Mouse (Mus musculus) CD8-positive naive resting alpha-beta T cell, adult 2 months (primary cell): ENCODE data around the gene Cd2bp2.
A peak's percentile ranks its signal among the peaks of the same experiment; 100 is the strongest.

Experiments
- DNase-seq, 2 experiments: peaks; one replicate each; pipeline ENCODE4 v3.0.0; 2022; ENCODE audit warnings: low read depth in 2 of 2, low spot score in 2 of 2

Gene Cd2bp2

DNA sequence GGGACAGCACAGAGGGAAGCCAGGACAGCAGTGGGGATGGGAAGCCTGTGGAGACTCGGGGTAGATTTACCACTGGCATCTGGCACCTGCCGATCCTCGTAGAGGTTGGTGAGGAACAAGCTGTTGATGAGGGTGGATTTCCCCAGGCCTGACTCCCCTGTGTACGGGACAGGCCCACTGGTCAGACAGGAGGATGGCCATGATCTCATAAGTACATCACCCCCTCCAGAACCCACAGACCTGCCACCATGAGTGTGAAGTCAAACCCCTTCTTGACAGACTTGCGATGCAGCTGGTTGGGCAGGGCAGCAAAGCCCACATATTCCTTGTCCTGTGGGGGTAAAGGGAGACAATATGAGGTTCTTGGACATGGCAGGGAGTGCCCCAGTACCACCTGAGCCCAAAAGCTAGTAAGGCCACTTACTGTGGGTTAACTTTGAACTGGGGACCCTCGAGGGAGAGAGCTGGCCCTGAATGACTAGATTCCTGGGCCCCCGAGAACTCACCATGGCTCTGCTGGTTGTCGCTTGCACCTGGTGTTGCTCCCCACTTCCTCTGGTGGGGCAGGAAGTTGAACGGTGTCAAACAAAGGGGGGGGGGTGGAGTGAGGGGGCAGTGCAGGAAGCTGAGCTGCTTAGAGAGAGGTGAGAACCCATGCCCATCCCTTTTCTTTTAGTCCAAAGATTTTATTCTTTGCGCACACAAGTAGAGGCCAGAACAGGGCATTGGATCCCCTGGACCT lies 22.2 kb upstream of the Cd2bp2 start:
- peak; percentile 43 to 56 for DNase-seq

DNA sequence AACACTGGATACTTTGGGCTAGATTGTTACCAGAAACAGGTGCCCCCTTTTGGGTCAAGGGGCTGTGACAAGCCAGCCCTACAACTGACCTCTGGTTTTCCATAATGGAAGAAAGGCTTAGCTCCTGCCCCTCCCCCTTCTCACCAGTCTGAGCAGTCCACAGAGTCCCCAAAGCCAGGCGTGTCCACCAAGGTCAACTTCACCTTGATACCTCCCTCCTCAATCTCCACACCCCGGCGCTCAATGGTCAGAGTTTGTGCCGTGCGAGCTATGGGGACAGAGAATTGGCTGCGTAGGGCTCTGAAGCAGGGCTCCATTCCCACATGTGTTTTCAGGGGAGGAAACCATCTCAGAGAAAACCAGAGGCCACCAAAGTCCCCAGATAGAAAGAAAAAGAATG lies 21.6 kb upstream of the Cd2bp2 start:
- DNase-seq, result no peak

DNA sequence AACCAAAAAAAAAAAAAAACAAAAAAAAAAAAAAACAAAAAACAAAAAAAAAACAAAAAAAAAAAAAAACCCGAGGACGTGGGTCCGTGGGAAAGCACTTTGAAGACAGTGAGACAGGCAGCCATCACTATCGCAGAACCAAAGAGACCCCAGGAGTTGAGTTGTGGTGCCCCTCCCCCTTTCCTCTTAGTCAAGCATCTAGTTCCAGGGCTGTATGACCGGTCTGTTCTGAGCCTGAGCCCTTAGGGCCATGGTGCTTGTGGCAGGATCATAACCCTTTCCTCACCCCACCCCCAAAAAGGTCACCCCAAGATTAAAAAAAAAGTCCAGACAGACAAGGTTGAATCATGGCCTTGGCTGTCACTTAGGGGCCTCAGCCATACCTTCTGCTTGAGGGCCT lies 20.5 kb upstream of the Cd2bp2 start:
- DNase-seq, result no peak

DNA sequence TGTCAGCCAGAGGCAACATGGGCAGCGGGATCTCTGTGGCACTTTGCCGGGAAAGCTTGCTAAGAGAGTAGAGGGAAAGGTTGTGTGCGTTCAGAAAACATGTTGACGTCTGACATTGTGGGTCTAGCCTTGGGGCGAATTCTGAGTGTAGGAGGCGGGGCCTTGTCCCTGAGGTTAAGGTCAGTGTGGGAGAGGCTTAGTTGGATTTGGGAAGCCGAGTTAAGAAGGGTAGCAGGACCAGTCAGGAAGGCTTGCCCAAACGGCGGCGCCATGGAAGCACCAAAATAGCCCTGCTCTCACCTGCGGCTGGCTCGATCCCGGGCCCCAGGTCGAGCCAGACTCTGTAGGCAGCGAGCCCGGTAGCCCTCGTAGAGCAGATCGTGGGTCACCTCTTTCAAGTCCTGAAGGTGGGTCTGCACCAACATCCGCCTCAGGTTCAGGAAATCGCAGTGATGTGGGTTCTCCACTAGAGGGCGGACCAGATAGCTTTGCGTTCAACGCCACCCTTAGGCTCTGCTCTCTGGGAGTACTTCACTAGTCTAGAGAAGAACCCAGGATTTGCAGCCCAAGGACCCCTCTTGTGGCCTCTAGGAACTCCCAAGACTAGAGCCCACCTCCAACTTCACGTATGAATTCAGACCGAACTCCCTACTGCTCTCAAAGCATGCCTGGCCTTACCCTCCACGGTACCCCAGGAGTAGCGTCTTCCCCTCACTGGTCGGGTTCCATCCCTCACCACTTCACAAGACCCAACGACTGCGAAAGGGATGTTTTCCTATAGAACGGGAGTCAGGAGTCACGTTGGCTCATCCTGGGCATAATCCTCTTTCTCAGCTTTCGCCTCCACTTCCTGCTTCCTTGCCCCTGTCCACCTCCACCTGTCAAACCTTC lies 19.4 kb upstream of the Cd2bp2 start:
- DNase-seq, result peak; percentile 65 to 79

- DNase-seq, result no peak
These were observed 18.7 kb upstream of the Cd2bp2 start for GRCm38 (mm10) chr7:127214521-127214920.

DNA sequence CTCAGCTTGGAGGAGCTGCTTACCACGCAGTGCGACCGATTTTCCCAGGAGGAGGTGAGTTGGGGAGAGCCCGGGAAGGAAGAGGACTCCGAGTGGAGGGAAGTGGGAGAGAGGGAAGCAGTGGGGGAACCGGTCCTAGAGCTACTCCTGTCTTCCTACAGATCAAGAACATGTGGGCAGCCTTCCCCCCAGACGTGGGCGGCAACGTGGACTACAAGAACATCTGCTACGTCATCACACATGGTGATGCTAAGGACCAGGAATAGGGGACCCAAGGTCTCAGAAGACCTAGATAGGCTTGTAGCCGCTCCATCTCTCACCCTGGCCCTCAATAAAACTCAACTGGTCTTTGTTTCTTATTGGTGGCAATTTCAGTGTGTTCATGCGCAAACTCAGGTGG lies 18.1 kb upstream of the Cd2bp2 start:
- no peak for DNase-seq

DNA sequence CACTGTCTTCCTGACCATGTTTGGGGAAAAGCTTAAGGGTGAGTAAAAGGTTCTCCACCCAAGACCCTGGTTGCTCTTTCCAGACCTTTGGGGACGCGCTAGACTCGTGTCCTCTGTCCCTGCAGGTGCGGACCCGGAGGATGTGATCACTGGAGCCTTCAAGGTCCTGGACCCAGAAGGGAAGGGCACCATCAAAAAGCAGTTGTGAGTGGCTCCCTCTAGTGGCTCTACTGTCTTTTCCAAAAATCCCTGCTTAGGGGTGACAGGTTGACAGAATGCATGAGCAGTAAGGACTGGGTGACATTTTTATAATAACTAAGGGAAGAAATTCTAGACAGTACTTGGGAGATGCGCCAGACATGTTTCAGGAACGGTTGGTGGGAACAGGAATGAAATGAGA lies 17.6 kb upstream of the Cd2bp2 start:
- peak in 1 of 2 experiments; percentile 48 for DNase-seq

DNA sequence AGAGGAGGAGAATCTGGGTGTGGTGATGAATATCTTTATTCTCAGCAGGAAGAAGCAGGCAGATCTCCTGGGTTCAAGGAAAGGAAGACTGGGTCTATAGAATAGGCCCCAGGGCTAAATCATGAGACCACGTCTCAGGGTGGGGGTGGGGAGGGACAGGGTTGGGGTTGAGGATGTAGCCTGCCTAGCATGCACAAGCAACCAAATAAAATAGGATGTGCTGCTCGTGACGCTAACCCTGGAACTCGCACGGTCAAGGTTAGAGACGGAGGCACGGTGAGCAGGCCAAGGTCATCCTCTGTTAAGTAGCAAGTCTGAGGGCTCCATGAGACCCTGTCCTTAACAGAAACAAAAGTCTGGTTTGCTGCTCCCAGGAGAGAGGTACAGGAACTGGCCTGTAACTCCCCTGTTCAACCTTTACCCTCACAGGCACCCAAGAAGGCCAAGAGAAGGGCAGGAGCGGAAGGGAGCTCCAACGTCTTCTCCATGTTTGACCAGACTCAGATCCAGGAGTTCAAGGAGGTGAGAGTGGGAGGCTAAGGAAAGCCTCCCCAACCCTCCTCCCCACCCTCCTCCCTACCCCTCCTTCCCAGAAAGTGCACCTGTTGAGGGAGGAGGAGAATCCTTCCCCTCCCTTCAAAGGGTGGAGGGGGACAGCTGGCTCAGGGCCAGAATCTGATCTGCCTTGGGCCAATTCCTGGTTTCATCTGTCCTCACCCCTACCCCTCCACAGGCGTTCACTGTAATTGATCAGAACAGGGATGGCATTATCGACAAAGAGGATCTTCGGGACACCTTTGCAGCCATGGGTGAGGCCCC lies 16.8 kb upstream of the Cd2bp2 start:
- no peak for DNase-seq

- peak; percentile 31 to 32 for DNase-seq
These were observed 15.3 kb upstream of the Cd2bp2 start for GRCm38 (mm10) chr7:127211014-127211745.

DNA sequence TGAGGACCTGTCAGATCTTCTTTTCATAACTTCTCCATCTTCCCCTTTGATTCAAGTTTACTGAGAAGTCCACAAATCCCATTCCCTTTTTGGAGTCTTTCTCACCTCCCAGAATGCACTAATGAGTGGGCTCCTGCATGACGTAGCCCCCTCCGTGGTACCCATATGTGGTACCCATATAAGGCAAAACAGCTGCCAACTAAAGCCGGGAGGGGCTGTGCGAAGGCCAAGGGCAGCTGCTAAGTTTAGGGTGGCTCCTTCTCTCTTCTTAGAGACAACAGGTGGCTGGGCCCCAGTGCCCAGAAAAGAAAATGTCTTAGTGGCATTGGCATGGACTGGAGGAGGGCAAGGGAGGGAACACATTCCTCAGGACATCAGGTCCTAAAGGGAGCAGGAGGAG lies 14.4 kb upstream of the Cd2bp2 start:
- no peak for DNase-seq

DNA sequence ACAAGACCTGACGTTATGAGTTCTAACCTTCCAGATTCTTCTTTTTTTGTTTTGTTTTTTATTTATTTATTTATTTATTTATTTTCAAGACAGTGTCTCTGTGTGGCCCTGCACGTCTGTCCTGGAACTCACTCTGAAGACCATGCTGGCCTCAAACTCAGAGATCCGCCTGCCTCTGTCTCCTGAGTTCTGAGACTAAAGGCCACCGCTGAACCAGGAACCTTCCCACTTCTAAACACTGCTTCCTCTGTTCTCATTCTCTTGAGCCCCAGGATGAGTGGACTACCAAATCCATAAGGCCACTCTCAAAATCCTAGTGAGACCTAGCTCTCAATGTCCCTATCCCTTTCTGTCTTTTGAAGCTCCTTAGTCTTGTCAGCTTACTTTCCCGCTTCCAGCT lies 14.0 kb upstream of the Cd2bp2 start:
- DNase-seq, result no peak

DNA sequence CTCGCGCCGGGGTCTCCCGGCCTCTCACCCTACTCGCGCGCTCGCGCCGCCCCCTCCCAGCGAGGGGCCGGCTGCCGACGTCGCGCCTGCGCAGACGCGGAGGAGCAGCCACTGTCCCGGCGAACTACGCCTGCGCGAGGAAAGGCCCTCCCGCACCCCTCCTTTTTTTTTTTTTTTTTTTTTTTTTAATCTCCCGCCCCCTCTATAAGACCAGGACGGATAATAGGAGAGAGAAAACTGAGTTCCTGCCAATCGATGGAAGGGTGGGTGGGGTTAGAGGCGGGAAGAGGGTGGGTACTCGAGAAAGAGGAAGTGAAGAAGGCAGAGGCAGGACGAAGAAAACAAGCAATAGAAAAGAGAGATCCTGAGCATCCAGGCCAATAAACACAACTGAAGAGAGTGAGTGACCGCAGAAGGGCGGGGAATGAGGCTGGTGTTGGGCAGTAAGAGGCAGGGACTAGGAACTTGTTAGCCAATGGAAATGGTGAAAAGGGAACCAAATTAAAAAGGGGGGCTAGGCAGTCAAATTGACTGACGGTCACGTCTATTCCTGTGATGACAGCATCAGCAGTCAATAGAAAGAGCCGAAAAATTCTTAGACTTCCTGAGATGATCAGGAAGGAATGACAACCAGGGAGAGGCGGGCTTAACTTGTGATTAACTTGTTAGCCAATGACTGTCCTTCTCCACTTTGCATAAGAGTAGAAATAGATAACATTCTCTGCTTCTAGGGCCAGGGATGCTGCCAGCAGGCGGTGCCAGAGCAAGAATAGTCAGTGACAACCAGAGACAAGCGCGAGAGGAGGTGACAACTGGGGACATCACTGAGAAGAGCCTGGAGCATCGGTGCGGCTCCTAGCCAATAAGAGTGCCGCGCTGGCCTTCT lies 12.9 kb upstream of the Cd2bp2 start, which contains the start of gene Mylpf:
Gene Mylpf, plus strand, starts transcription at position 338 of the 886 bp plus-strand sequence.
- peak; percentile 91 to 95 for DNase-seq

- DNase-seq, result no peak
These were observed 12.4 kb upstream of the Cd2bp2 start, which contains the start of gene Tbc1d10b for GRCm38 (mm10) chr7:127208295-127208552. Tbc1d10b (minus strand) TSS chr7:127208468.

DNA sequence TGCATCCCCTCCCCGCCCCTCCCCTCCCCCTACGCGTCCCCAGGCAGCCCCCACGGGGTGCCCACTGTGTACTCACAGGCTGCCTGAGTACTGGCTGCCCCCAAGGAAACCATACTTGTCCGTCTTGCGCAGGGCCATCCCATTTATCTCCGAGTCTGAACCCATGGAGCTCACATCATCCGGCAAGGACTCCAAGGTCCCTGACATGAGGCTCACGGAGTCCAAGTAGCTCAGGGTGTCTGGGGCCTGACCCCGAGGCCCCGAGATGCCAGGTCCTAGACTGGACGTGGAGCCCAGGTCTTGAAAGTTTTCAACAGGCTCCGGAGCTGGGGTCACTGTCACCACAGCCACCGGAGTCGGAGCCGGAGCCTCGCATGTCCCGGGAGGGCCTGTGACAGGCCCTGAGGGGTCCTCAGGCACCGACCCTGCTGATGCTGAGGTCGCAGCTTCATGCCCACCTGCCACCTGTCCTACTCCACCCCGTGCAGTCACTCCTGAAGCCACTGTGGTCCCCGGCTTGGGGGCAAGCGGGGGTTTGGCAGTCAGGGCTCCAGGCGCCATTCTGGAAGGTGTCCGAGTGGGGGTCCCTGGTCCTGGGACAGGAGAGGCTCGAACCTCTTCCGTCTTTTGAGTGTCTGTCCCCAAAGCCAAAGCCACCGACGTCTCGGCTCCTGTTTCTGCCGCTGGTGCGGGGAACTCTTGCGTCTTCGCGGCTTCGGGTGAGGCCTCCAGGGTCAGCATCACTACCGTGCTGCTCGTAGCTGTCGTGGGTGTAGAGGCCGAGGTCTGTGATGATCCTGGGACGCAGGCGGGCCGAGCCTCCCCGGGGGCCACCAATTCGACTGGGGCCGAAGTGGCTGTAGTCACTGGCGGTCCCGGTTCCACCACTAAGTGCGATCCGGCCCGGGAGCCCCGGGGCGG lies 11.8 kb upstream of the Cd2bp2 start:
- peak; percentile 33 to 39 for DNase-seq

- DNase-seq, result no peak
These were observed 10.8 kb upstream of the Cd2bp2 start for GRCm38 (mm10) chr7:127206606-127207005.

DNA sequence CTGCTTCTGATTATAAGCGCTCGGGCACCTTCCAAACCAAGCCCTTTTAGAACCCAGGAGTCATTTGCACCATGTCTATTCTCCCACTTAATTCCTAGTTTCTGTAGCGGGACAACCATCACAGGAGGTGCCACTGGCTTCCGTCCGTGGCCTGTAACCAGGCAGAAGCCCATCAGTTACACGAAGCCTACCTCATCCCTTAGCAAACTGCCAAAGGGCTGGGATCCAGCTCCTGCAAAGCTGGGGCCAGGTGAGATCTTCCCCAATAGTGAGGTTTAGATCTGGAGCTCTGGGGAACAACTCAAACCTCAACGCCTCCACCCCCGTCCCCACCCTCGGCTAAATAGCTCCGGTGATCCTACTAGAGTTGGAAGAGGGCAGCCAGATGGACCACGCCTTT lies 634 bp upstream of the Cd2bp2 start:
- DNase-seq, result no peak

DNA sequence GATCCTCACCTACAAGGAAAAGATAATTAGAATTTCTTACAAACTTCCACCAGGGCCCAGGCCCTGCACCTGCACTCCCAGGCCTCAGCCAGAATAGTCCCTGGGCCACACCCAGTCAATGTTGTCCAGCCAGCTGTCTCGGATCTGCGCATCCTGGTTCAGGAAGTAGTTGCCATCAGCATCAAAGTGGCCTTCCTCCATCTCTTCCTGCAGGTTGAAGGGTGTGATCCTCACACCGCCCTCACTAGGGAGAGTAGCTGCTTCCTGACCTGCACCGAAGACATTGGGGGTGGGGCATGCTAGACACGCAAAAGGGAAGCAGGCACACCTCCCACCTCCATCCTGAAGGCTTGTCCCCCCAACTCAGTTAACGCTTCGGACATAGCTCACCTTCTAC lies 1.2 kb downstream of the Cd2bp2 start:
- no peak for DNase-seq

DNA sequence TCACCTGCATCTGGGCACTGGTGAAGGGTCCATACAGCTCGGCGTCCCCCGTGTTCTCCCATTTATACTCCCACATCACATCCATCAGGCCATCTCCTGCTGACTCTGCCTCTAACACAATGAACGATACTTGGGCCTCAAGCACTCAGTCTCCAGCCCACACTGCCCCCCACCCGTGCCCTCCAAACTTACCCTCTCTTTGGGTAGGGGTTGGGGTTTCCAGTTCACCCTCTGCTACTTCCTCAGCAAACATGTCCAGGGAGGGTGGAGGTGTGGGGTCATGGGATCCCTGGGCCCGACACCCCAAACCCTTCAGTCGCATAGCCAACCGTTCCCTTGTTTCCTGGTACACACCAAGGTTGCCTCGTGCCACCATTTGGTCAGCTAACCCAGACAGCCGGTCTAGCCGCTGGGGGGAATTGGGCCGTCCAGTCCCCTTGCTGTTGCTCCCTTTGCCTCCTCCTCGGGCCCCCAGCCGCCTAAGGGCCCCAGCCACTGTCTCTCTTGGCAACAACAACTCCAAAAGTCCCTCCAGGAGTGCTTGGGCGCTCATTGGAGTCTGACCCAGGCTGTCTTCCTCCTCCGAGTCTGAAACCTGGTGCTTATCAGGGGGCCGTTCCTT lies 1.7 kb downstream of the Cd2bp2 start:
- DNase-seq, result no peak
